Mouse (Mus musculus) mouse embryonic stem cell (cell line): ENCODE data around the gene Nlrp3.

Experiments
- in situ Hi-C, 2 experiments: fragments of 300-500 bp; cut with MboI; formaldehyde crosslinking; loops; 1 replicate in 1 of 2; 3 replicates in 1 of 2; pipeline ENCODE4 v1.14.3; 2019 to 2020; ENCODE audit warnings: low sequenced_read_pairs in 2 of 2, low pct_unique_long_range_greater_than_20kb in 1 of 2, mixed read lengths in 1 of 2; ENCODE audit not compliant: unreplicated experiment in 1 of 2

The Nlrp3 gene

DNA sequence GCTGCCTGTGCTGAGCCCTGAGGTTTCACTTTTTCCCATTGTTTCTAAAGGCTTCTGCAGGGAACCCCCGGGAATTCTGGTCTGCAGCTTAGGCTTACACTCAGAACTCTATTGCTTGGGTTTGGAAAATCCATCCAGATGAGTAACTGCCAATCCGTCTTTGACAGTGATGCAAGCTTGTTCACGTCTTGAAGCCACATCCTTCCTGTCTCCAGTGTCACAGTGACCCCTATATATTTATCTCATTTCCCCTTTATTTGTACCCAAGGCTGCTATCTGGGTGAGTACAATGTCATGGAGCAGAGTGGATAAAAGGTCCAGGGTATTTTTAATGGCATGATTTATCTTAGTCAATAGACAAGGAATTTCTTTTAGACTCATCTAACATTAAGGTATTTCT is at the start of gene Nlrp3:
TSS of gene Nlrp3 (plus strand) at position 245 of the 400 bp plus-strand sequence.
- in situ Hi-C loops, result no loop called here

DNA sequence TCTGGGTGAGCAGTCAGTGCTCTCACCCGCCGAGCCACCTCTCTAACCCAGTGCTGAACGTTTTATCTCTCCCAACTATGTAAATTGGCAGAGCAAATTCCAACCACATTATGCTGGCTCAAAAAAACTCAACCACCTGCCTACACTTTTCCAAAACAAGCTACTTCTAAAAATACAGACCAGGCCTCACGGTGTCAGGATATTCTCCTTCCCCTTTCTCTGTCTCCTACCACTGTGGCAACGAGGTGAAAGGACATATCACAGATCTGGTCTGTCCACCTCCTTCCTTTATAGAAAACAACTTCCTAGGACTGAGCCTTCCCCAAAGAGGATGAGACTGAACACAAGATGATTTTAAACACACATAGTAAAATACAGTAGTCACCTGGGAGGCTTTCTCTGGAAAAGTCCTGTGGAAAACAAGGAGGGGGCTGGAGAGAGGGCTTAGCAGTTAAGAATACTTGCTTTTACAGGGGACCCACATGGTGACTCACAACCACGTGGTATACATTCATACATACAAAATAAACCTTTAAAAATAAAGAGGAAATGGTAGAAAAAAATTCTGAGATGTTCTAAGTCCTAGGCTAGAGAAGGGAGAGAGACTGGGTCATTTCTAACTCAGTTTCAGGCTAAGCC is 44.6 kb upstream of the Nlrp3 start:
- in situ Hi-C loops, result loop anchor here in 1 of 2 experiments (25.0 kb wide), 1 partner anchor 409 kb away; no protein-coding TSS in a partner anchor

DNA sequence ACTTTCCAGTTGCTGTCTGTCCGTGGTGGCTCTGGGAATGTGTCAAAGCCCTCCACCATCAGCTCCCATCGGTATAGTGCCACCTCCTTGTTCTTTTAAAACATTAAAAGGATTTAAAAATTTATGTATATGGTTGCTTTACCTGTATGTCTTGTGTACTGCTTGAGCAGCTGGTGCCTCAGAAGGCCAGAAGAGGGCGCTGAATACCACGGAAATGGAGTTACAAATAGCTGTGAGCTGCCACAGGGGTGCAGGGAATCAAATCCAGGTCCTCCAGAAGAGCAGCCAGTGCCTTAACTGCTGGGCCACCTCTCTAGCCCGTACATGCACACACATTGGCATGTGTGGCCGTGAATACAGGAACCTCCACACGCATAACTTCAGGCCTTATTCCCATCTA is 43.6 kb upstream of the Nlrp3 start:
- in situ Hi-C loops, result loop anchor here in 1 of 2 experiments (25.0 kb wide), 1 partner anchor 410 kb away; no protein-coding TSS in a partner anchor

DNA sequence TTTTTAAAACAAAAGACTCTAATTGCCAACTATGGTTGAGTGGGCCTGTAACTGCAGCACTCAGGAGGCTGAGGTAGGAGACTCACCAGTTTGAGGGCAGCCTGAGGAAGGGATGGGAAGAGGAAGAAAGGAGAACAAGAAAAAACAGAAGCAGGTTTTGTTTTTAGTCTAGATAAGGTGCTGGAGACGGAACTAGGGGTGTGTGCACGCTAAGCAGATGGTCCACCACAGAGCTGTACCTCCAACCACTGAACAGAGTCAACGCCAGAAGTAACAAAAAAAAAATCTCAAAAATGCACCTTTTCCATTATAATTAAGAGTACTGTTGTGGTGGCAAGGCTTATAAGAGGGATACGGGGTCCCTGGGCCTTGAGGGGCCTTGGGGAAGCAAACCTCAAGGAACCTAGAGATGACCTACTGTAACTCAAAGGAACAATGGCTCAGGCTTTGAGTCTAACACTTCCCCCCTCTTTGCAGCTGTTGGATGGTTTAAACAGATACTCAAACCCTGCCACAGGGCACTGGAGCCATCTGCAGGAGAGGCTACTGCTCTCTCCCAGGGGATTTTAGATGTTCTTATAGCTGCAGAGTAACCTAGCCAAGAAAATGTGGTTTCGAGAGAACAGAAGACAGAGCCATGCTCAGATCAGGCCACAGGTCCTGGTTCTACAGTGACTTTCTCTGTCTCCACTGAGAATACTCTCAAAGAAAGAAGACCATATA is 39.2 kb upstream of the Nlrp3 start:
- in situ Hi-C loops, result no loop called here

DNA sequence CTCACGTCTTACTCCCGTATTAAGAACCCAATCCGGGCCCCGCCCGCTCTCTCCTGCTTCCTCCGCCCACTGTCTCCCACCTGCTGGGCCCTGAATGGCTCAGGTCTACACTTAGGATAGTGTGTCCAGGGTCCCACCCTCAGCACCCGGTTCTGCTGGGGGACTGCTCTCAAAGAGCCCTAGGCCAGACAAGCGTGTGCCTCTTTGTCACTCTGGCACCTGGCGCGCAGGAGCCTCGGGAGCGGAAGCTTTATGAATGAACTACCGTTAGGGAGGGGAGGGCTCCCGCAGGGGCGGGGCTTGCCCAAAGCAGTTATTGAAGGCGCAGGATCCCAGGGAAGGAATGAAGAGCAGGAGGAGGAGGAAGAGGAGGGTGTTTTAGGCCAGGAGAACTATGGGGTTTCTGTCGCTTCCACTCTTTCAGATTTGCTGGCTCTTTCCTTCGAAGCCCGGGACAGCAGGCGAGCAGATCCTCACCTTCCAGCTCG is 36.0 kb upstream of the Nlrp3 start:
- in situ Hi-C loops, result no loop called here

DNA sequence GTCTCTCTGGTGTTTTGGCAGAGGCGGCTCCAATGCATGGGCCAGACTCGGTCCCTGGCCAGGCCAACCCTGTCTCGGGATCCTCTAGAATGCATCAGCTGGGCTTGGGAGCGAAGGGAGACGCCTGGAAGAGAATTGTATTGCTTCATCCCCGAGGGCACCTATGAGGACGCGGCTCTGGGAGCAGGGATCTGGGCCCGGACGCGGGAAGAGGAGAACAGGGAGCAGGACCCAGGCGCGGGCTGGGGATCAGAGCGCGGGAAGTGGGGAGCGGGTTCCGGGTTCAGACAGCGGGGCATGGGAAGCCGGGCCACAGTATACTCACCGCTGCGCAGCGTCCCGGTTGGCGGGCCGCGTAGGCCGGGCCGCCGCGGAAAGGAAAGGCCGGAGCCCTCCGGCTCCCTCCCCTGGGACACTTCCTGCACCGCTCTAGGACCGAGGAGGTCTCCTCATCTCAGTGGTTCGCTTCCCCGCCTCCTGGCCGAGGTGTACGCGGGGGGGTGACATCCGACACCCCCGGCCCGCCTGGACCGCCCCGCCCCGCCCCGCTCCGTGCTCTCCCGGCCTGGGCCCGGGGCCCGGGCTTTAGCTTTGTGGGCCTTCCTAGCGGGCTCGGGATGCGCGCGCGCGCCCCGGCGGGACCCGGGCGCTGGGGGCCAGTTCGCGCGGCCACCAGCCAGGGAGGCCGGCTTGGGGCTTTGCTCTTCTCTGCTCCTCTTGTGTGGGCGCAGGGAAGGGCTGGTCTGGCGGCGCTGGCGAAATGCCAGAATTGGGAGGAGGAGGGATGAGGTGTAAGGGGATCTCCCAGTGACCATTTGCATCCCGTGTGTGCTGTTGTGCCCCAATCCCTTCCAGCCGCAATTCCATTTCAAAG is 35.3 kb upstream of the Nlrp3 start:
- in situ Hi-C loops, result no loop called here

DNA sequence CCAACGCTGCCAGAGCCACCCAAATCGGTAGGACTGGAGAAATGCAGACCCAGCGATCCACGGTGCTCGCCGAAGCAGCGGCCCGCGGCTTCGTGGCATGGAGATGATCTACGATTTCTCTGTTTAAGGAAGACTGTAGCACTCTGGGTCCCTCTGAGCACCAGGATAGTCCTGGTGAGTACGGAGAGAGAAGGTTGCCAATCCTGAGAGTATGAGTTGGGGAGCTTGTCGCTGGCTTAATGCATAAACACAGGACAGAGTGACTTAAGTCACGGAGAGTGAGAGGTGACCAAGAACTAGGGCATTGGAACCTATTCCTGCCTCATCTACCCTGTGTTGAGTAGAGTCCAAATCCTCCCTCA is 34.7 kb upstream of the Nlrp3 start:
- in situ Hi-C loops, result no loop called here

DNA sequence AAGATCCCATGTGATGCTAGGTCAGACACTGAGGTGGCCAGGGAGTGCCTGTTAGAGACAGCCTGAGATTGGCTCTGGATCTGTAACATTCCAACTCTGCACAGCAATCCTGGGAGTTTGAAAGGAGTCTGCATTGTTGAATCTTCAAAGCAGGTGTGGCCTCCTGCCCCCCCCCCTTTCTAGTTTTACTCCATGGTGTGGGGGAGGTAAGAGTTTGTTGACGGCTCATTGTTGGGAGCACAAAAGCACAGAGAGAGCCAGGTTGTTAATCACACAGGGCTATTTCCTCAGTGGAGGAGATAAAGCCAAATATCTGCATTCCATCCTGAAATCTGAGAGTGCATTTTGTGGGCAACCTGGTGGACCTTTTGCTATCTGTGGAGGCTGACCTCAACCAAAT is 29.8 kb upstream of the Nlrp3 start:
- in situ Hi-C loops, result no loop called here

DNA sequence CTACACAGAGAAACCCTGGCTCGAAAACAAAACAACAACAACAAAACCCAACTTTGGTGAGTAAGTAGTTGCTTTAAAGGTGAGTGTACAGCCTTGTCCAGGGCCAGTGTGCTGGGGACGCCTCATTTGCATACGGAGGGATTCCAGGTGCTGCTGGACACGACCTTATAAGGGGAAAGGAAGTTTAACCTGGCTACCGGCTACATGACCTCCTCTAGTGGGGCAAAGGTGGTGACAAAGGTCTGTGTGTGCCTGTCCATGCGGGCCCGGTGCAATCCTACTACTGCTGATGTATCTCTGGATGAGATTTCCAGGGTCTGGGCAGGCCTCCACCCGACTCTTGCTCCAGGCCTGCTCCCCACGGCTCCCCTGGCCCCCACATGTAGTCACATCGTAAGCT is 28.6 kb upstream of the Nlrp3 start:
- in situ Hi-C loops, result no loop called here

DNA sequence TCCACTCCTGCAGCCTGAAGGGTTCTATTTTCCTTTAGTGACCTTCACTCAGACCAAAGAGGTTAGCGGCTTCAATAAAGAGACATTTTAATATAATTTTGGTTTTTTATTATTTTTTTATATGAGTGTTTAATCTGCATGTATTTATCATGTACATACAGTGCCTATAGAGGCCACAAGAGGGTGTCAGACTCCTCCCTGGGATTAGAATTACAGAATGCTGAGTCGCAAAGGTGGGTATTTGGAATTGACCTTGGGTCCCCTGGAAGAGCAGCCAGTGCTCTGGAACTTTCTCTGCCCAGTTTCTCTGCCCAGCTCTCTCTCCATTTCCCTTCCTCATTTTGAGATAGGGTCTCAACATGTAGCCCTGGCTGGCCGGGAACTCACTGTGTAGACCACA is 27.8 kb upstream of the Nlrp3 start:
- in situ Hi-C loops, result no loop called here

DNA sequence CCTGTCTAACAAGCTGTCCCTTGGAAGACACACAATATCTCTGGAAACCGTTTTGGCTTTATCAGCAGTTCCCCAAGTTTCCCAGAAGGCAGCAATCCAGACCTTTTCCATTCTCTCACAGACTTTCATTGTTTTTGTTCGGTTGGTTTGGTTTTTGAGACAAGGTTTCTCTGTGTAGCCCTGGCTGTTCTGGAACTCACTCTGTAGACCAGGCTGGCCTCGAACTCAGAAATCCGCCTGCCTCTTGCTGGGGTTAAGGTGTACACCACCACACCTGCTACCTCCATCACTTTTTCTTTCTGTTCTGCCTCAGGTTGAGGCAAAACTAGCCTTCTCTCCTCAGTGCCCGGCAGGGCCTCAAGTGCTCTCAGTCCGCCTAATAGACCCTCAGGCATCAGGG is 27.0 kb upstream of the Nlrp3 start:
- in situ Hi-C loops, result no loop called here

DNA sequence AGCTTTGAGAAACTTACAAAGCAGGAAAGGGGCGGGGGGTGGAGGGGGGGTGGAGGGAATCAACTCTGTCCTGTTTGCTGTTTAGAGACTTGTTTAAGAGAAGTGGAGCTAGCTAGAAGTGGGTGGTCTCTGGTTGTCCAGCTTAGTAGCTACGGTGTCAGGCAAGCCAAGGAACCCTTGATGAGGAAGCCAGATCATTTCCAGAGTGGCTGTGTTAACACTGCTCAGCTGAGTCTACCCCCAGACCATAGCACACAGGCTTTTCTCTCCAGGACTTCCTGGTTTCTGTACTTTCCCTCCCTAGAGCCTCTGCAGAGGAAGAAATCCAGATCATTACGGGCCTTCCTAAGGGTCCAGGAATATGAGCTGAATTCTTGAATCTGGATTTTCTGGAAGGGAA is 26.6 kb upstream of the Nlrp3 start:
- in situ Hi-C loops, result no loop called here

DNA sequence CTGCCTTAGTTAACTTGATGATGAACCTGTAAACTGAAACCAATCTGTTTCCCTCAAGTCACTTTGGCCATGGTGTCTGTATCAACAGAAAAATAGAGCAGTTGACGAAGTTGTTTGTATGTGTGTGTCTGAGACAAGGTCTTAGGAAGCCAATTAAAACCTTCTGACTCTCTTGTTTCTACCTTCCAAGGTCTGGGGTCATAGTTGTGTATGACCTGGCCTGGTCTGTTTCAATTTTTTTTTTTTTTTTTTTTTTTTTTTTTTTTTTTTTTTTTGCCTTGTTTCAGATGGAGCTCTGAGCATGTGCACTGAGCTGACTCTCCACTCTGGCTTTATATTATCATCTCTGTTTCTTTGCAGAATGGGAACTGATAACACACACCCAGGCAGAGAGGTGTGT is 23.9 kb upstream of the Nlrp3 start:
- in situ Hi-C loops, result no loop called here

DNA sequence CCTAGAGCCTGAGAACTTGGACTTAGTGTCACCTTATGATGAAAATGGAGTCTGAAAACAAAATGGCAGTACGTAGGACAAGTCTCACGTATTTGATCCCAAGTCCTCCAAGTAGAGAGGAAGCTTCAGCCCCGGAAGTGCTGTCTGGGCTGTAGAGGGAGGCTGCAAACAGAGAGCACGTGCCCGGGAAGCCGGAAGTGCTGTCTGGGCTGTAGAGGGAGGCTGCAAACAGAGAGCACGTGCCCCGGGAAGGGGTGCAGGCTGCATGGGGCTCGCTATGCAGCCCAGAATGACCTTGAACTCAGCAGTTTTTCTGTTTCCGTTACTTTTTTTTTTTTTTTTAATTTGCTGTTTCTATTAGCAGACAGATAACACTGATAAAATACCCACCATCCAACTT is 23.1 kb upstream of the Nlrp3 start:
- in situ Hi-C loops, result no loop called here

DNA sequence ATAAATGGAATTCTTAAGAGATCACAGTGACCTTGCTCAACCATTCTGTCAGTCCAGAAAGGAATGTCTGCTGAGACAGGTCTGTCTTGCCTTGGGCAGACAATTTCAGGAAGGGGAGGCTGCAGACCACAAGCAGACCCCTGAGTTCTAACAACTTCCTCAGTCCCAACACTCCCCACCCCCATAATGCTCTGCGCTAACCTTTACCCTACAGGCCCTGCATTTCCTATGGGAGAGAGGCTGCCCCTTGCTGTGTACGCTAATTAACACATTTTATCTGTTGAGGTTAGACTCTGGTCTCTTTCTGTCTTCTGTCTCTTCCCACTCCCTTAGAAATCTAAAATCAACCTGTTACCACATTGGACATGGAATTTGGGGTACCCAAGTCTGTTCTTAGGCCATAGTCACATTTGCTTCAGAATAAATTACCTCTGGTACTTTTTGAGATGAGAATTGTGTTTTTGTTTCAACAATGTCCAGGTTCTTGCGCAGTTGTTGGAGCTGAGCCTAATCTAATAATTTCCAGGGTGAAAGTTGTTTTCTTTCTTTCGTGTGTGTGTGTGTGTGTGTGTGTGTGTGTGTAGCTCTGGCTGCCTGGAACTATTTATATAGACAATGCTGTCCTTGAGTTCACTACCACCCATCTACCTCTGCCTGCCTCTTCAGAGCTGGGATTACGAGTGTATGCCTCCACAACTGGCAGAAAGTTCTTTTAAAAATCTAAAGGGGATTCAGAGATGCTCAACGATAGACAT is 21.4 kb upstream of the Nlrp3 start:
- in situ Hi-C loops, result no loop called here

DNA sequence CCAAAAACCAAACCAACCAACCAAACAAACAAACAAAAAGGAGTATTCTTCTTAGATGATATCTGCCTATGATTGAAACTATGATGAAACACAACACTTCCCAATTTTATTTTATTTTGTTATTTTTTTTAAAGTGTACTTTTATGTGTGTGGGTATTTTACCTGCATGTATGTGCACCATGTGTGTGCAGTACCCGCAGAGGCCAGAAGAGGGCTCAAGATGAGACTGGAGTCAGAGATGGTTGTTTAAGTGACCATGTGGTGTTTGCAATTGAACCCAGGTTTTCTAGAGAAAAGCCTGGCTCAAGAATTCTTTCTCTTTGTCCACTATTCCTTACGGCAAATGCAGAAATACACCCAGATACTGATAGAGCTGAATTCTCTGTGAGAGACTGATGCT is 17.2 kb upstream of the Nlrp3 start:
- in situ Hi-C loops, result no loop called here

DNA sequence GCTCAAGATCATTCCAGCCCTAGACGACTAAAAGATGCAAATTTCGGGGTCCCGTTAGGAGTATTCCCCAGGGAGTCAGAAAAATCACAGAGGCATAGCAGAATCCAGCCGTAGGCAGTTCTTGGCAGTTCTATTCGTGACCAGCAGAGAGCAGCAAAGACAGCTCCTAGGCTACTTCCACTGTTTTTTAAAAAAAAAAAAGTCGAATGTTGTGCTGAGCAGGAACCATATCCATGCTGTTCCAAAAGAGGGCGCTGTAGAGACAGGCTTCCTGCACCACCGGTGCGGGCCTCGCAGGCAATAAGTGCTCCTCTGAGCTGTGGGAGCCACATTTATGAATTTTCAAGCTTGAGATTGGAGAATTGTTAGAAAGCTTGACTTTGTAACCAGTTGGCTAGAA is 16.1 kb upstream of the Nlrp3 start:
- in situ Hi-C loops, result no loop called here

DNA sequence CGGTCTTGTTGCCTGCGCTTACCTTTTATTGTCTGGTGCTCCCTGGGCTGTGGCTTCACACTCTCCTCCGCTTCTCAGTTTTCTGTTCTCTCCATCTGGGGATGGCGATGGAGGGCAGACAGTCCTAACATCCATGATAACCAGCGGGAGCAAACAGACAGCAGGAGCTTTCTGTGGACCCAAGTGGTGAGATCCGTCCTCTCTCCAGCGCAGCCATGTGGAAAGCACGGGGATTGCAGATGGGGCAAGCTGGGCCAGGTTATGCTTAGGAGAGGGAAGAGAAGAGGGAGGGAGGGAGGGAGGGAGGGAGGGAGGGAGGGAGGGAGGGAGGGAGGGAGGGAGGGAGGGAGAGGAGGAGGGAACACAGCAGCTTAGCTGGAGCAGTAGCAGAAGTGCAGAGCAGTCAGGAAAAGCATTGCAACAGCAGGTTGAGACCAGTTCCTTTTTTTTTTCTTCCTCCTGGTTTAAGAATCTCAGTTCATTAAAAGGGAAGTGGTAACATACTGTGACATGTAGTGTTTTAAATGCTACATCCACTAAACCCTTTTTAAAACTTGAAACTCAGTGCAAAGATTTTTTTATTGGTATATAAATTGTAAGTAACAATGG is 14.8 kb upstream of the Nlrp3 start, which contains the start of gene Zkscan17:
TSS of gene Zkscan17 (minus strand) at position 280 of the 609 bp plus-strand sequence.
- in situ Hi-C loops, result no loop called here
